Mouse (Mus musculus): Measurements from ENCODE around the gene Dpf3. TPM values are rescaled to one million over a fixed set of nuclear protein-coding genes. Genes with fewer than 3 reads are reported as not detected.

Dpf3 gene
- polyA plus RNA-seq, 1 experiment from 2014 or later = not detected

DNA sequence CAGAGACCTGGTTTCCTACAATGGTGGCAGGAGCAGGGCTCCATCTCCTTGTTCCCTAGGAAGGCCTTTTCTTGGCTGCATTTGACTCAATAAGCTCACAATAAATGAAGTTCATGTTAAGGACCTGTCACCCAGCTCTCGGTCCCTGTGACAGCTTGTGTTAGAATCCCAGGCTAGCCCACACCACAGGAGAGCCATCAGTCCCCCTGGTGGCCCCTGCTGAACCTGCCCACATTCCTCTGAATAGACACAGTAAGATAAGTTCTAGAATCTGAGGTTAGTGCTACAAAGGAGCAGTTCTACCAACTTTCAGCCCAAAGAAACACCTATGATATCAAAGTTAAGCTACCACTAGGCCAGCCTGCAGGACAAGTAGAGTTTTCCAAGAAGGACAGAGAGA, 149.2 kb downstream of the Dpf3 start:
- 80% methylated on average over 1 of the region's 1 CpGs for WGBS (ENCODE audit: missing documents)
- H3K27ac ChIP-seq = no peak overlapping the region
- no peaks in the 10 kb centered on the region for H3K36me3 ChIP-seq (ENCODE audit: inconsistent target)
- no peaks in the 10 kb centered on the region for H3K79me2 ChIP-seq (ENCODE audit: inconsistent target)
- H3K4me3 ChIP-seq (ENCODE audit: inconsistent target) = no peak overlapping the region

- Histone ChIP-seq H3K79me2 (ENCODE audit: inconsistent target) (no peaks in the 10 kb centered on the region), H3K36me3 (ENCODE audit: inconsistent target) (no peaks in the 10 kb centered on the region), H3K27ac (no peak overlapping the region), H3K4me3 (ENCODE audit: inconsistent target) (no peak overlapping the region)
- WGBS (ENCODE audit: missing documents) = 19% methylated on average over 7 of the region's 7 CpGs
Observed at GRCm38 (mm10) chr12:83337776-83338149, 149.8 kb downstream of the Dpf3 start.

DNA sequence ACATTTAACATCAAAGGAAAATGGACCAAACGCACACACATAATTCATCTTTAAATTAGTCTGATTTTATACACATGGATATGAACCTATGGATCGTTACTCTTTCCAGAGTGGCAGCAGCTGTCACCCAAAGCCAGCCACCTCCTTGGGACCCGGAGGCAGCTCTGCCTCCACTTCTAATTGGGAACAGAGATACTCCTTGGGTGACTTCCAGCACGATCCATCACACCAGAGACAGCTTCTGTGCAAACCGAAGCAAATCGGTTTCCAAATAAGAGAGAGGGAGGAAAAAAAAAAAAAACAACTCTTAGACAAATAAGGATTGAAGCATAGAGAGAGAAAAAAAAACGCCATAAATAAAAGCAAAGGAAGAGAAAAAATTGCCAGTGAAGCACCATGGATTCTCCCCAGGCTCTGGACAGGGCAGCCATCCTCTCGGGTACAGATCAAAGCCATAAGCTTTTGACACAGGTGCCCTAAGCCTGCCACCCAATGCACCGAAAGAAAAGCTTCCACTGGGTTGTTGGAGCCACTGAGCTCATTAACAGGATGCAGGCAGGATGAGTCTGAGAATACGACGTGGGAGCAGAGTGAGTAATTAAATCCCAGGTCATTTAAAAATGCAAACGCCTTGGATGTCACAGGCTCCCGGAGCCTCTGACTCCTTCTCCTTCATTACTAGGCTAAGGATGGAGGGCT, 150.3 kb downstream of the Dpf3 start:
- Histone ChIP-seq H3K4me3 (ENCODE audit: inconsistent target) (no peak overlapping the region), H3K36me3 (ENCODE audit: inconsistent target) (no peaks in the 10 kb centered on the region), H3K27ac (no peak overlapping the region), H3K79me2 (ENCODE audit: inconsistent target) (no peaks in the 10 kb centered on the region)
- WGBS (ENCODE audit: missing documents) = 64% methylated on average over 12 of the region's 13 CpGs

DNA sequence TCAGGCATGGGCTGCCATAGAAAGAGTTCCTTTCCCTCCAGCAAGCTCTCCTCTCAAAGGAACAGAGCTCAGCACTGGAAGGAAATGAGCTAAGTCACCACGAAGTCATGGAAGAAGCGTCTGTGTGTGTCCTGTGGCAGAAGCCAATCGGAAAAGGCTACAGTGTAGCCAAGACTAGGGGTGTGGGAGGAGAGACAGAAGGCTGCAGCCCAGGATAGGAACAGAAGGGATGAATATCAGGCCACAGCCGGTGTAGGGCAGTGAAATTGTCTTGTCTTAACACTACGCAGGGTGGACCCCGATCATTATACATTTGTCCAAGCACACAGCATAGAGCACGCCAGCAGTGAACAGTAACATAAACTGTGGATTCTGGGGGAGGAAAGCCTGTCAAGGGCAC, 157.5 kb downstream of the Dpf3 start:
- WGBS (ENCODE audit: missing documents) = 80% methylated on average over 7 of the region's 7 CpGs
- no peak overlapping the region for H3K27ac ChIP-seq
- H3K36me3 ChIP-seq (ENCODE audit: inconsistent target) = no peaks in the 10 kb centered on the region
- no peak overlapping the region for H3K4me3 ChIP-seq (ENCODE audit: inconsistent target)
- no peaks in the 10 kb centered on the region for H3K79me2 ChIP-seq (ENCODE audit: inconsistent target)

DNA sequence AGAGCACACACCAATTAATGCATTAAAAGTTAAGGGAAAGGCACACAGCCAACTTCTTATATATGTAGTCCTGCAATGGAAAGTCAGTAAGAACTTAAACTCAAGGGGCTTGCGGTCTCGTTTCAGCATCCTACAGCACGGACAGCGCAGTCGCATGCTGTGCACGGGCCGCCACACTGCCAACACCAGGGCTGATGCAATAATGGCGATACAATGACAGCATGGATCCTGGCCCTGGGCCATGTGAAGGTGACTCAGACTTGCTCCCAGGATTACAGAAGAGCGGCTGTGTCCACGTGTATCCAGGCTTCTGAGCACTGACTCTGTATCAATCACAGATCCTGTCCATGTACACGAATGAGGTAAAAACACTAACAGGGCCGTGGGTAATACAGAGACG, 158.6 kb downstream of the Dpf3 start:
- no peak overlapping the region for H3K4me3 ChIP-seq (ENCODE audit: inconsistent target)
- H3K79me2 ChIP-seq (ENCODE audit: inconsistent target) = no peaks in the 10 kb centered on the region
- no peak overlapping the region for H3K27ac ChIP-seq
- H3K36me3 ChIP-seq (ENCODE audit: inconsistent target) = no peaks in the 10 kb centered on the region
- 91% methylated on average over 13 of the region's 13 CpGs for WGBS (ENCODE audit: missing documents)

GRCm38 (mm10) chr12:83328491-83328890, 159.0 kb downstream of the Dpf3 start:
- no peaks in the 10 kb centered on the region for H3K79me2 ChIP-seq (ENCODE audit: inconsistent target)
- no peaks in the 10 kb centered on the region for H3K36me3 ChIP-seq (ENCODE audit: inconsistent target)
- H3K4me3 ChIP-seq (ENCODE audit: inconsistent target) = no peak overlapping the region
- H3K27ac ChIP-seq = no peak overlapping the region
- WGBS (ENCODE audit: missing documents) = 46% methylated on average over 4 of the region's 4 CpGs

GRCm38 (mm10) chr12:83327451-83327850, 160.1 kb downstream of the Dpf3 start:
- H3K4me3 ChIP-seq (ENCODE audit: inconsistent target) = no peak overlapping the region
- no peaks in the 10 kb centered on the region for H3K79me2 ChIP-seq (ENCODE audit: inconsistent target)
- no peak overlapping the region for H3K27ac ChIP-seq
- 100% methylated on average over 1 of the region's 1 CpGs for WGBS (ENCODE audit: missing documents)
- no peaks in the 10 kb centered on the region for H3K36me3 ChIP-seq (ENCODE audit: inconsistent target)

DNA sequence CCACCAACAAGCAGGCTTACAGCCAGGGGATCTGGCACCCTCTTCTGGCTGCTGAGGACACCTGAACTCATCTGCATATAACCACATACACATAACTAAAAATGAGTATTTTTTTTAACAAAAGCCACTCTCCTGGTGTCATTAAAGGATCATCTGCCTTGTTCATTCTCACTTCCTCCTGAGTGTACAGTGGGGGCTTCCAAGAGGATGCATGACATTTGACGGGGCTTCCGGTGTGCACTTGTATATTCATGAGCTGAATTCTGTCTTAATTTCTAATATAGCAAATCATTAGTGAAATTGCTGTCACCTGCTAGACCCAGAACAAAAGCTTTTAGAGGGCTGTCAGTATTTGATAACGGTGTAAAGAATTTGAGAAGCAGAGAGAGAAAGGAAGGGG, 166.8 kb downstream of the Dpf3 start:
- Histone ChIP-seq H3K36me3 (ENCODE audit: inconsistent target) (no peaks in the 10 kb centered on the region), H3K4me3 (ENCODE audit: inconsistent target) (no peak overlapping the region), H3K79me2 (ENCODE audit: inconsistent target) (no peaks in the 10 kb centered on the region), H3K27ac (no peak overlapping the region)
- WGBS (ENCODE audit: missing documents) = 88% methylated on average over 3 of the region's 3 CpGs

DNA sequence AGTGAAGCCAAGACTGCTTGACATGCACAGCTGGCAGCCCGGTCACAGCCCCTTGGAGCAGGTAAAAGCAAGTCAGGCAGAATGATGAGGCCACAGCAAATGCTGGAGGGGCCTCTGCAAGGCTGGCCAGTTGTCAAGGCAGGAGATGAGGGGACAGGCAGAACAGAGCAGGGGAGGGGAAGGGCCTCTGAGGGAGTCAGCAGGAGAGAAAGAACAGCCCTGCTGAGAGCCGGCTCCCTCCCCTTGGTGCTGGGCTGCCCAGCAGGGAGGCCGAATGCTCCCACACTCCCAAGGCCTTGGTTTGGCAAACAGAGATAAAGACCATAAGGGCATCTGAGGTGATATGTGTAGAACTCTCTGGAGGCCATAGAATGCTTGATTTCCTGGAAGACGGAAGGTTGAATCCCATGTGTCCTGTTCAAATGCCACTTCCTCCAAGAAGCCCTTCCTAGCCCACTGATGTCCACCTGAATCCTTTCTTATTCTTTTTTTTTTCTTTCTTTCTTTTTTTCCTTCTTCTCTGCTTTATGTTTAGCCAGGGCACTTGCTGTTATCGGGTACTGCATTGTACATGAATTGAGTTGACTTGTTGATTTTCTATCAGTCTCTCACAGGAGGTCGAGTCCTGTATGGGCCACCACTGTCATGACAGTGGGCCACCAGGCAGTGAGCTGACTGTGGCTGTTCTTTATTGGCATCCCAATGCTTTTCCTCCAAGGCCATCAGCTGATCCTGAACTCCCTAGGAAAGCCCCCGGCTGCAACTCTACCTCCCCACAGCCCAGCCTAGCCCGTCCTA, 169.7 kb downstream of the Dpf3 start:
- H3K27ac ChIP-seq = no peak overlapping the region
- H3K4me3 ChIP-seq (ENCODE audit: inconsistent target) = no peak overlapping the region
- H3K36me3 ChIP-seq (ENCODE audit: inconsistent target) = no peaks in the 10 kb centered on the region
- 90% methylated on average over 7 of the region's 8 CpGs for WGBS (ENCODE audit: missing documents)
- no peaks in the 10 kb centered on the region for H3K79me2 ChIP-seq (ENCODE audit: inconsistent target)

GRCm38 (mm10) chr12:83314666-83315065, 172.8 kb downstream of the Dpf3 start:
- 71% methylated on average over 7 of the region's 7 CpGs for WGBS (ENCODE audit: missing documents)
- H3K79me2 ChIP-seq (ENCODE audit: inconsistent target) = no peaks in the 10 kb centered on the region
- no peaks in the 10 kb centered on the region for H3K36me3 ChIP-seq (ENCODE audit: inconsistent target)
- no peak overlapping the region for H3K4me3 ChIP-seq (ENCODE audit: inconsistent target)
- H3K27ac ChIP-seq = no peak overlapping the region

DNA sequence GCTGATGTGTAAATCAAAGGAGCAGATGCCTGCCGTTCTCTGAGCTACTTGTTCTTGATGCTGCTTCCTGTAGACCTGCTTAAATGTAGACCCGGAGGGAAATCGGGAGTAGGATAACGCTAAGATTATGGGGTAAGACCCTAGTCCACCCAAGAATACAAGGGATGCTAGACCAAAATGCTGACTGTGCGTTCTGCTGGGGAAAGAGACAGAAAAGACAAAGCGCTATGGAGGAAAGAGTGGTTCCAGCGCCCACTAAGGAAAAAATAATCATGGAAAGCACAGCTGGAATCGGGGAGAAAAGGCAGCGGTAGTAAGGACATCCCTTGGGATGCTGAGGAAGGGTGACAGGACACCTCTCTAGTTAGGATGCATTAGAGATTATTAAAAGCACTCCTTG, 174.7 kb downstream of the Dpf3 start:
- Histone ChIP-seq H3K4me3 (ENCODE audit: inconsistent target) (no peak overlapping the region), H3K36me3 (ENCODE audit: inconsistent target) (no peaks in the 10 kb centered on the region), H3K79me2 (ENCODE audit: inconsistent target) (no peaks in the 10 kb centered on the region), H3K27ac (no peak overlapping the region)
- WGBS (ENCODE audit: missing documents) = 90% methylated on average over 9 of the region's 9 CpGs

DNA sequence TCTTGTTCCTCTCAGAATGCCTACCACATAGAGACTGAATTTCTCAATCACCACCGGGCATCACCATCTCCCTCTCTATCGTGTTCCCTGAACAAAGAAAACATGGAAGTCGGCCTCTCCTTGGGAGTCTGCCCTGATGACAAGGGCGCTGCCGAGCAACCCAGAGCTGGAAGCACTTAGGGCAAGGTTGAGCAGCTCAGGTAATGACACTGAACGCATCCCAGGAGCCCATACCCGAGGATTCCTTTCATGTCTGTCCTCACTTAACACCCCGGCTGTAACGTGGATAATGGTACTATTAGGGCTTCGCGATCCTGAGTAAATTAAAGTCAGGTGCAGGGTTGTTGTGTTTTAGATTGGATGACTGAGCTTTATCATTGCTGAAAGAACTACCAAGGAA, 176.9 kb downstream of the Dpf3 start:
- no peaks in the 10 kb centered on the region for H3K79me2 ChIP-seq (ENCODE audit: inconsistent target)

GRCm38 (mm10) chr12:83309031-83309804, 178.3 kb downstream of the Dpf3 start:
- H3K36me3 ChIP-seq (ENCODE audit: inconsistent target) = no peaks in the 10 kb centered on the region
- H3K27ac ChIP-seq = no peak overlapping the region
- H3K79me2 ChIP-seq (ENCODE audit: inconsistent target) = no peaks in the 10 kb centered on the region
- WGBS (ENCODE audit: missing documents) = 83% methylated on average over 11 of the region's 11 CpGs
- H3K4me3 ChIP-seq (ENCODE audit: inconsistent target) = no peak overlapping the region

More for the DNA sequence above, 176.9 kb downstream of the Dpf3 start:
- no peak overlapping the region for H3K27ac ChIP-seq
- H3K4me3 ChIP-seq (ENCODE audit: inconsistent target) = no peak overlapping the region
- no peaks in the 10 kb centered on the region for H3K36me3 ChIP-seq (ENCODE audit: inconsistent target)
- WGBS (ENCODE audit: missing documents) = 87% methylated on average over 11 of the region's 11 CpGs

GRCm38 (mm10) chr12:83308627-83309026, 178.9 kb downstream of the Dpf3 start:
- no peaks in the 10 kb centered on the region for H3K79me2 ChIP-seq (ENCODE audit: inconsistent target)
- WGBS (ENCODE audit: missing documents) = 86% methylated on average over 4 of the region's 4 CpGs
- H3K36me3 ChIP-seq (ENCODE audit: inconsistent target) = no peaks in the 10 kb centered on the region
- H3K4me3 ChIP-seq (ENCODE audit: inconsistent target) = no peak overlapping the region
- H3K27ac ChIP-seq = no peak overlapping the region

- Histone ChIP-seq H3K4me3 (ENCODE audit: inconsistent target) (no peak overlapping the region), H3K27ac (no peak overlapping the region), H3K79me2 (ENCODE audit: inconsistent target) (no peaks in the 10 kb centered on the region), H3K36me3 (ENCODE audit: inconsistent target) (no peaks in the 10 kb centered on the region)
- WGBS (ENCODE audit: missing documents) = 63% methylated on average over 6 of the region's 6 CpGs
Observed at GRCm38 (mm10) chr12:83303221-83303620, 184.3 kb downstream of the Dpf3 start.

Data from macrophage (primary cell).